Mouse (Mus musculus) neural tube, embryonic 12.5 days (tissue): ENCODE data around the gene Ntrk3. TPM values are rescaled to one million over a fixed set of nuclear protein-coding genes. Genes with fewer than 3 reads are reported as not detected.

Experiments used
- ATAC-seq: fragments of 200-750 bp; cut with Nextera tagmentation; 2 replicates; pipeline ENCODE4 v1.8.0; 2017; ENCODE audit warnings: low read depth, mild to moderate bottlenecking, moderate TSS enrichment, moderate library complexity; ENCODE audit not compliant: low FRiP score
- H3K27ac ChIP-seq: fragments of 300-500 bp; sonication (generic); 2 replicates; pipeline ENCODE4 v1.5.1; 2016
- H3K27me3 ChIP-seq: fragments of 300-500 bp; sonication (generic); replicated peaks from 2 replicates; pipeline ENCODE4 v1.6.1; 2016; ENCODE audit warnings: mild to moderate bottlenecking
- H3K36me3 ChIP-seq: fragments of 300-500 bp; sonication (generic); 2 replicates; pipeline ENCODE4 v1.6.1; 2016; ENCODE audit warnings: mild to moderate bottlenecking
- H3K4me1 ChIP-seq: fragments of 300-500 bp; sonication (generic); 2 replicates; pipeline ENCODE4 v1.6.1; 2016
- H3K4me2 ChIP-seq: fragments of 300-500 bp; sonication (generic); replicated peaks from 2 replicates; pipeline ENCODE4 v1.6.1; 2016; ENCODE audit warnings: mild to moderate bottlenecking
- H3K4me3 ChIP-seq: fragments of 300-500 bp; sonication (generic); 2 replicates; pipeline ENCODE4 v1.5.1; 2016
- H3K9ac ChIP-seq: fragments of 300-500 bp; sonication (generic); 2 replicates; pipeline ENCODE4 v1.6.1; 2016; ENCODE audit warnings: mild to moderate bottlenecking
- H3K9me3 ChIP-seq: fragments of 300-500 bp; sonication (generic); 2 replicates; pipeline ENCODE4 v1.6.1; 2016; ENCODE audit warnings: mild to moderate bottlenecking
- WGBS: fragments of 180-500 bp; shearing (Covaris S2); methylation state at CpG from one replicate; pipeline ENCODE4 v1.1.7; 2016; 5-methylcytosine and 5-hydroxymethylcytosine counted together
- polyA plus RNA-seq: library from polyadenylated mRNA; unstranded; fragments of >200 nt; fragmentation: Nextera tagmentation; extraction: Ambion mirVana; gene quantifications from 2 replicates; pipeline ENCODE4 v1.2.1, GENCODE M21; 2016

The Ntrk3 gene
- polyA plus RNA-seq, 1 experiment from 2014 or later = 17.6 TPM

- Histone ChIP-seq H3K4me1 (no peaks in the 10 kb centered on the region), H3K4me2 (no peak overlapping the region), H3K9me3 (no peaks in the 10 kb centered on the region), H3K27ac (no peak overlapping the region), H3K36me3 (no peaks in the 10 kb centered on the region), H3K9ac (no peak overlapping the region), H3K4me3 (no peak overlapping the region), H3K27me3 (no peaks in the 10 kb centered on the region)
- 0 out of 2 replicates have a peak, but pooled peaks have one; percentile 56 for ATAC-seq
- WGBS = 32% methylated on average over 4 of the region's 4 CpGs
Observed at GRCm38 (mm10) chr7:78145251-78145650, 592.6 kb downstream of the Ntrk3 start.

GRCm38 (mm10) chr7:78144849-78145248 lies 593.0 kb downstream of the Ntrk3 start:
- Histone ChIP-seq H3K4me1 (no peaks in the 10 kb centered on the region), H3K4me3 (no peak overlapping the region), H3K9ac (no peak overlapping the region), H3K36me3 (no peaks in the 10 kb centered on the region), H3K9me3 (no peaks in the 10 kb centered on the region), H3K27ac (no peak overlapping the region), H3K27me3 (no peaks in the 10 kb centered on the region), H3K4me2 (no peak overlapping the region)
- ATAC-seq = no peak
- WGBS = 65% methylated on average over 3 of the region's 3 CpGs

- no peak overlapping the region for H3K4me3 ChIP-seq
- H3K4me1 ChIP-seq = no peaks in the 10 kb centered on the region
- H3K27me3 ChIP-seq = no peaks in the 10 kb centered on the region
- ATAC-seq = no peak
- H3K4me2 ChIP-seq = no peak overlapping the region
- 86% methylated on average over 1 of the region's 1 CpGs for WGBS
- H3K27ac ChIP-seq = no peak overlapping the region
- H3K36me3 ChIP-seq = no peaks in the 10 kb centered on the region
- H3K9me3 ChIP-seq = no peaks in the 10 kb centered on the region
- H3K9ac ChIP-seq = no peak overlapping the region
Observed at GRCm38 (mm10) chr7:78129966-78130365, 607.8 kb downstream of the Ntrk3 start.

Other genes starting within 250 kb of the Ntrk3 start
- 70.1 and 70.8 TPM in 2 replicates for gene Mrps11, start 45.1 kb upstream of the Ntrk3 start, polyA plus RNA-seq
- gene Mrpl46, start 45.5 kb upstream of the Ntrk3 start, polyA plus RNA-seq = 61.3 and 65.2 TPM in 2 replicates
- 19.7 TPM in 2 replicates for gene Det1, start 109.3 kb upstream of the Ntrk3 start, polyA plus RNA-seq
- gene Aen, start 157.8 kb upstream of the Ntrk3 start, polyA plus RNA-seq = 47.6 and 48.0 TPM in 2 replicates
- gene Isg20, start 175.4 kb upstream of the Ntrk3 start, polyA plus RNA-seq = 0.38 and 0.41 TPM in 2 replicates